Mouse (Mus musculus): ENCODE results near the gene Rims1. TPM values are rescaled to one million over a fixed set of nuclear protein-coding genes. Genes with fewer than 3 reads are reported as not detected.

Gene Rims1
- 4.4 and 5.2 TPM in 2 replicates for polyA plus RNA-seq (2015; fragmentation: Nextera tagmentation; extraction: Ambion mirVana)

DNA sequence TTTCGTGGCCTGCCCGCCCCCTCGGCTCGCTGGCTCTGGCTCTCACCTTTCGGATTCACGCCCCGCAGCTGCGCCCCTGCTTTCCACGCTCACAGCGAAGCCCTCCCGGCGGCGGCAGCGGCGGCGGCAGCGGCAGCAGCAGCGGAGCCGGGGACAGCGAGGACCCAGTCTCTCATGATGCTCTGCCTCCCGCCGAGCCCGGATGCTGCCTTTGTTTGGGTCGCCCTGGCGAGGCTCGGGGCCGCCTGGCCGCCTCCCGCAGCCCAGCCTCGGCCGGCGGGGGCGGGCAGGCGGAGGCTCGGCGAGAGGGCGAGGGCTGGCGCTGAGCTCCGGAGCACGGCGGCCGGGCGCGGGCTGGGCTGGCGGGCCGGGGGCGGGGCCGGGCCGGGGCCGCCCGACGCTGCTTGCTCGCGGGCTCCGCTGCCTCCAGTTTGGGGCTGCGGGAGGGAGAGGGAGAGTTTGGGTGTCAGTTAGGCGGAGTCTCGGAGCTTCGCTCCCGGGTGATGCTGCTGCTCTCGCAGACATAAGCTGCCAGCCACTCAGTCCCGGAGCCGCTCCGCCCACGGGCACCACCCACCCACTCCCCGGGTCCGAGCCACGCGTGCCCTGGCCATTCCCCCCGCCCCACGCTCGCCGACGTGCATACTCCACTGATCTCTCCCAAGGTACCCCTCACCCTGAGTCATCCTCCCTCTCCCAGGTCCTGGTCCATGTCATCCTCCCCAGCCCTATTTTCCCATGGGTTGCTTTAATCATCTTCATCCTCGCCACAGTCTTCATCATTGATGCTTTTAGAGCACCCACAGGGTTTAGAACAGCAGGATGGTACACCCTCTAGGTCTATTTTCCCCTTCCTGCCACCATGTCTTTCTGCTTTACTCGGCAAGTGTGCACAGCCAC, at the start of gene Rims1:
TSS of gene Rims1 (minus strand) at position 269 of the 900 bp plus-strand sequence.
- peak; percentile 95 for ATAC-seq
- Histone ChIP-seq H3K27me3 (no peaks in the 10 kb centered on the region; the same call in 1 of the 2 replicates), H3K27ac (peak within 1 kb of the TSS; percentile 67), H3K9ac (peak within 1 kb of the TSS; percentile 92), H3K4me3 (peak within 1 kb of the TSS; percentile 75), H3K9me3 (replicated peaks) (no peaks in the 10 kb centered on the region), H3K36me3 (ENCODE audit: poor library complexity, severe bottlenecking) (no peaks in the 10 kb centered on the region), H3K4me2 (peak within 1 kb of the TSS; percentile 85), H3K4me1 (peaks cover 19% of the 10 kb centered on the region)
- WGBS, result under 1% methylated on average over 47 of the region's 76 CpGs

DNA sequence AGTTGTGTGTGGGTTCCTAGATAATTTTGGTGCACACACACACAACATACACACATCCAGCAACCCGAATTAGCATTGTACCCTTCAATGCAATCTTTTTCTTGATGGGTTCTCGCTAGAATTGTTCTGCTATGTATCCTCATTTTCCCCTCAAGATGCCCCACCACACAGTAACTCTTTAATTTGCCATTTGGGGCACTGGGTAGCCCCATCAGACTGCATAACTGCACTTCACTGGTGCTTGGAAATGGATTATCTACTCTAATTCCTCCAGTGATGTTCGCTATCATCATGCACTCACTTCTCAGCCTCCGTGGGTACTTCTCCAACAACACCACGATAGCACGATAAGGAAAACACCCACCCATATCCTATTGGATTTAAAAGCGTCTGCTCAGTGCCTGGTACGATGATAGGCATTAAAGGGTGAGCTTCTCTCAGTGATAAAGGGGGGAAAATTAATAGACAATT, 867 bp upstream of the Rims1 start:
- no peak overlapping the region for H3K27ac ChIP-seq
- no peaks in the 10 kb centered on the region; the same call in 1 of the 2 replicates for H3K27me3 ChIP-seq
- H3K4me1 ChIP-seq, result peaks cover 19% of the 10 kb centered on the region
- no peaks in the 10 kb centered on the region for H3K36me3 ChIP-seq (ENCODE audit: poor library complexity, severe bottlenecking)
- peak overlapping the region; percentile 92 for H3K9ac ChIP-seq
- no peaks in the 10 kb centered on the region for H3K9me3 ChIP-seq (replicated peaks)
- H3K4me3 ChIP-seq, result peak overlapping the region; percentile 75
- peak overlapping the region; percentile 85 for H3K4me2 ChIP-seq
- WGBS, result 18% methylated on average over 8 of the region's 8 CpGs
- ATAC-seq, result peak; percentile 1; the same call in 1 of the 2 replicates

DNA sequence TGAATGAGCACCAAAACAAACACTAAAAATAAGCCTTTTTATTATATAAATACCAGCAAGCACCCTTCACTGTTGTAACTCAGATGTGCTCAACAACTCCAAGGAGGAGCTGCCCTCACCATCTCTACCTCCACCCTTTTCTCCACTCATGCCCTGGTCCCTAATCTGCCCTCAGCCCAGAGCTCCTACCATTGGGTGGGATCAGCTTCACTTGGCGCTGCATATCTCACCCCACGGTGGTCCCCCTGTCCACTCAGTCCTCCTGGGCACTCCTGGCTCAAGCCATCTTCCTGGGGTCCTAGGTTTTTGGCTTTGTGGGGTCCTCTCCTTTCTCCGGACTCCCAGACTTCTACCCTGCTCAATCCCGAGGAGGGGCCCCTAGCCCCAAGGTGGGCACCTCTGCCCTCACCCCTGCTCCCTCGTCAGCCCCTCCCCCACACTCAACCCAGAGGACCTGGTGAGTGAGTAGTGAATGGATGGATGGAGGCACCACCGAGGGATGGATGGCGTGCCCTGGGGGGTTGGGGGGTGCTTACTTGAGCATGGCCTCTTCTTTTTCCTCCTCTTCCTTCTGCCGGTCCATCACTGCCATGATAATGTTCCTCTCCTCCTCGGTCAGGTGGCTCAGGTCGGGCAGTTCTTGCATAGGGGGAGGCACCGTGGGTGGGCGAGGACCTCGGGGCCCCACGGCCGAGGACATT, 619 bp downstream of the Rims1 start:
- H3K27me3 ChIP-seq, result no peaks in the 10 kb centered on the region; the same call in 1 of the 2 replicates
- H3K9ac ChIP-seq, result peak overlapping the region; percentile 92
- H3K4me2 ChIP-seq, result peak overlapping the region; percentile 85
- peaks cover 19% of the 10 kb centered on the region for H3K4me1 ChIP-seq
- H3K36me3 ChIP-seq (ENCODE audit: poor library complexity, severe bottlenecking), result no peaks in the 10 kb centered on the region
- peak overlapping the region; percentile 67 for H3K27ac ChIP-seq
- H3K9me3 ChIP-seq (replicated peaks), result no peaks in the 10 kb centered on the region
- 4% methylated on average over 15 of the region's 15 CpGs for WGBS
- peak overlapping the region; percentile 75 for H3K4me3 ChIP-seq
- ATAC-seq, result peak; percentile 57

DNA sequence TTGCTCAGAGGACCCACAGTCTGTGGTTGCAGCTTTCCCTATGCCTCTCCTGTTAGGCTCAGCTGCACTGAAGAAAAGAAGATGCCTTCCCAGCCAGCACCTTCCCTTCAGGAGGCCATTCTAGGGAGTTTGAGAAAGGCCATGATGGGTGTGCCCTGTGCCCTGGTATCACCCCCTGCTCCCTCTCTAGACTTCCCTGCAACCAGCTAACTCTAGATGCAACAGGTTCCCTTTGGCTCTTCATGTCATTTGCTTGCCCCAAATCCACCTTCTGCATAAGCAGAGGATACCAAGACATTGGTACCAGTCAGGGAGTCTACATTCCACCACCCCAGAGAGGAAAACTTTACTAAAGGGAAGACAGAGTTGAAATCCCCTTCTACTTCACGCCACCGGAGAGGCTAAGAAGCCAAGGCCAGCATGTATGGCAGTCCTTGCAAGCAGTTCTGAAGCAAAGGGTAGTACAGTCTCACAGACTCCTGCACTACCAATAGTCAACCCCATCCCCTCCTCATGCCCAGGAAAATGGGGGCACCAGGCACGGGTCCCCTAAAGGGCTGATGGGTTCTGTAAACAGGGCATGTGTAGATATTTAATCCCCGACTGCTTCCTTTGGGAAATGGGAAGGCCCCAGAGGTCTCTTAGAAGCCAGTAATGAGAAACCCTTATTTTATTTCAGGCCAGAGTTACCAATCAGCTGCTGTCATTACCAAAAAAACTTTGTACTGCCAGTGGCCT, 1.5 kb downstream of the Rims1 start:
- ATAC-seq, result no peak
- Histone ChIP-seq H3K27me3 (no peaks in the 10 kb centered on the region; the same call in 1 of the 2 replicates), H3K9me3 (replicated peaks) (no peaks in the 10 kb centered on the region), H3K4me2 (peak overlapping the region; percentile 85), H3K27ac (no peak overlapping the region), H3K36me3 (ENCODE audit: poor library complexity, severe bottlenecking) (no peaks in the 10 kb centered on the region), H3K9ac (no peak overlapping the region), H3K4me3 (peak overlapping the region; percentile 75), H3K4me1 (peaks cover 19% of the 10 kb centered on the region)
- WGBS, result 74% methylated on average over 4 of the region's 4 CpGs

- Histone ChIP-seq H3K27me3 (no peaks in the 10 kb centered on the region; the same call in 1 of the 2 replicates), H3K27ac (no peak overlapping the region), H3K4me1 (peaks cover 19% of the 10 kb centered on the region), H3K9ac (no peak overlapping the region), H3K36me3 (ENCODE audit: poor library complexity, severe bottlenecking) (no peaks in the 10 kb centered on the region), H3K4me3 (no peak overlapping the region), H3K4me2 (peak overlapping the region; percentile 85), H3K9me3 (replicated peaks) (no peaks in the 10 kb centered on the region)
- no peak for ATAC-seq
- 81% methylated on average over 2 of the region's 2 CpGs for WGBS
Measured at GRCm38 (mm10) chr1:22803471-22803870, 2.3 kb downstream of the Rims1 start.

- Histone ChIP-seq H3K27me3 (no peaks in the 10 kb centered on the region; the same call in 1 of the 2 replicates), H3K9me3 (replicated peaks) (no peaks in the 10 kb centered on the region), H3K9ac (no peak overlapping the region), H3K36me3 (ENCODE audit: poor library complexity, severe bottlenecking) (no peaks in the 10 kb centered on the region), H3K4me2 (no peak overlapping the region), H3K4me3 (no peak overlapping the region), H3K4me1 (peaks cover 13% of the 10 kb centered on the region; the same call in 1 of the 2 replicates), H3K27ac (no peak overlapping the region)
- 86% methylated on average over 5 of the region's 5 CpGs for WGBS
- no peak for ATAC-seq
Measured at GRCm38 (mm10) chr1:22800276-22800675, 5.5 kb downstream of the Rims1 start.

- H3K4me3 ChIP-seq, result no peak overlapping the region
- no peak overlapping the region for H3K4me2 ChIP-seq
- H3K9ac ChIP-seq, result no peak overlapping the region
- no peaks in the 10 kb centered on the region for H3K4me1 ChIP-seq
- H3K27me3 ChIP-seq, result no peaks in the 10 kb centered on the region
- H3K9me3 ChIP-seq (replicated peaks), result no peaks in the 10 kb centered on the region
- H3K36me3 ChIP-seq (ENCODE audit: poor library complexity, severe bottlenecking), result no peaks in the 10 kb centered on the region
- ATAC-seq, result no peak
- no peak overlapping the region for H3K27ac ChIP-seq
- whole genome bisulfite sequencing, result 59% methylated on average over 5 of the region's 5 CpGs
Measured at GRCm38 (mm10) chr1:22797091-22797490, 8.7 kb downstream of the Rims1 start.

GRCm38 (mm10) chr1:22789391-22789909, 16.3 kb downstream of the Rims1 start:
- no peak for ATAC-seq
- Histone ChIP-seq H3K4me1 (no peaks in the 10 kb centered on the region), H3K9ac (no peak overlapping the region), H3K9me3 (replicated peaks) (no peaks in the 10 kb centered on the region), H3K4me3 (no peak overlapping the region), H3K36me3 (ENCODE audit: poor library complexity, severe bottlenecking) (no peaks in the 10 kb centered on the region), H3K27me3 (no peaks in the 10 kb centered on the region), H3K27ac (no peak overlapping the region), H3K4me2 (no peak overlapping the region)
- WGBS, result 30% methylated on average over 7 of the region's 7 CpGs

- no peaks in the 10 kb centered on the region for H3K27me3 ChIP-seq
- WGBS, result 95% methylated on average over 5 of the region's 5 CpGs
- no peaks in the 10 kb centered on the region for H3K9me3 ChIP-seq (replicated peaks)
- H3K4me3 ChIP-seq, result no peak overlapping the region
- no peaks in the 10 kb centered on the region for H3K4me1 ChIP-seq
- no peak for ATAC-seq
- H3K36me3 ChIP-seq (ENCODE audit: poor library complexity, severe bottlenecking), result no peaks in the 10 kb centered on the region
- H3K4me2 ChIP-seq, result no peak overlapping the region
- H3K27ac ChIP-seq, result no peak overlapping the region
- no peak overlapping the region for H3K9ac ChIP-seq
Measured at GRCm38 (mm10) chr1:22787616-22788015, 18.2 kb downstream of the Rims1 start.

DNA sequence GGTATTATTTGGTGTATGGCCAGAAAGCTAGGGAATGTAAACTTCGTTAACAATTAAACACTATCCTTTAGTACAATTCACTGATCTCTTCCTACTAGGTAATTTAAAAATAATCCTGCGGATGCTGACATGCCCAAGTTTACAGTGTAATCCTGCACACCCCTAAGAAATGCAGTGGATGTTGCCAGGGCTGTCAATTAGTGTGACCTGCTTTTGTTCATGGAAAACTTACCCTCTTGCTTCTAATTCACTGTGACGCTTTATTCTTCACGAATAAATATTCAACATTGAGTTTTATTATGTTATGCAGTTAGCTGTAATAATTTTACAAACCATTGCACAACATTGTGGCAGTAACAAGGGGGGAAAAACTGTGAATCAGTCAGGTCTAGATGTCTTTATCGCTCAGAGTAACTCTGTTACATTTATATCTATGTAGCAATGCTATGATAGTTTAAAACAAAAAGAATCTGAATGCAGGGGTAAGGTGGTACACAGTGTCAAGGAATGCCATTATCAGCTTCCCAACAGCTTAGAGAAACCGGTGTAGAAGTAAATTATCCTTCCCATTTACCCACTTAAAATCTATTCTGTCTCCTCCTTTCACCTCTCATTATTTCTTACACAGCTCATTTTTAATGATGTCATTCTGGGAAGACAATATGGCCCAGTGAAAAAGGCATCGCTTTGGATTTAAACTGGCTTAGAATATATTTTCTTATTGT, 35.1 kb downstream of the Rims1 start:
- no peak overlapping the region for H3K4me2 ChIP-seq
- 0 out of 2 replicates have a peak, but pooled peaks cover 3% of the 10 kb centered on the region for H3K4me1 ChIP-seq
- WGBS, result 30% methylated on average over 7 of the region's 7 CpGs
- no peaks in the 10 kb centered on the region for H3K27me3 ChIP-seq
- H3K9me3 ChIP-seq (replicated peaks), result no peaks in the 10 kb centered on the region
- no peak overlapping the region for H3K9ac ChIP-seq
- H3K4me3 ChIP-seq, result no peak overlapping the region
- H3K27ac ChIP-seq, result no peak overlapping the region
- ATAC-seq, result peak; percentile 33; the same call in 1 of the 2 replicates
- H3K36me3 ChIP-seq (ENCODE audit: poor library complexity, severe bottlenecking), result no peaks in the 10 kb centered on the region

DNA sequence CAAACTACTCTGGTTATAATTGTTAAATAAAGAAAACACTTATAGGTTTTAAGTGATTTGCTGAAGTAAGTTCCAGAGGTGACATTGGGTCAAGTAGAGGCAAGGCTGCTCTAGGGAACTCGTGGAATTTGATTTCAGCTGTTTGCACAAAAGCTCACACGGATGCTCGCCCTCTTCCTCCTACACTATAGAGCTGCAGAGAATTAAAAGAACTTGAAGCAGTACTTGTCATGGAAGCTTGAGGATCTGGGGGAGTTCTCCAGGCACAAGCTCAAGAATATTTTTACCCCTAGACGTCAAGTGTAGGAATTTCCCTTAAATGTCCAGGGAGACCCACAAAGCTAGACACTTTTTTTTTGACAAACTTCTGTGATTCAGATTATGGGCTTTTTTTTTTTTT, 42.4 kb downstream of the Rims1 start:
- 87% methylated on average over 4 of the region's 4 CpGs for WGBS
- H3K27me3 ChIP-seq, result no peaks in the 10 kb centered on the region
- no peaks in the 10 kb centered on the region for H3K36me3 ChIP-seq (ENCODE audit: poor library complexity, severe bottlenecking)
- H3K4me1 ChIP-seq, result no peaks in the 10 kb centered on the region
- no peak overlapping the region for H3K9ac ChIP-seq
- no peak overlapping the region for H3K27ac ChIP-seq
- H3K4me3 ChIP-seq, result no peak overlapping the region
- no peak for ATAC-seq
- no peak overlapping the region for H3K4me2 ChIP-seq
- H3K9me3 ChIP-seq (replicated peaks), result no peaks in the 10 kb centered on the region
